Mouse (Mus musculus): Measurements from ENCODE around the gene Rnf13. TPM values are rescaled to one million over a fixed set of nuclear protein-coding genes. Genes with fewer than 3 reads are reported as not detected.

The Rnf13 gene
- total and polyA plus RNA-seq, 2 experiments: 144 to 201 TPM

DNA sequence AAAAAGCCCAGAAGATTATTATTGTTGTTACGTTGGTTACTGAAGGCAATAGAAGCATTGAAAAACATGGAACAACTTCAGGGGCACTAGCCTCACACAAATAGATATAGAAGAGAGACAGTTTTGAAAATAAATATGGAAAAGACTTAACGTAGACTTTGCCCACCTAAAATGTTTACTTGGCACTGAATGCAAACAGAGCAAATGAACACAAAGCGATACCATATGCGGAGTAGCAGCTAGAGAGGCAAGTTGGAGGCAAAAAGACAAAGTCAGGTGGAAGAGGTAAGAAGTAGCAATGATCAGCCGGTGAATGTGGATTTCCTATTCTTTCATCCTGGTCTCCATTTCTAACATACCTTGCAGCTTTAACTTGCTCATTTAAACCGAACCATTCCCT is 21.7 kb upstream of the Rnf13 start:
- Histone ChIP-seq H3K4me1 (ENCODE audit: control insufficient read depth, insufficient read depth, low read length) (peaks cover 3% of the 10 kb centered on the region; the same call in 1 of the 2 replicates), H3K36me3 (ENCODE audit: control insufficient read depth, insufficient read depth, low read length) (no peaks in the 10 kb centered on the region), H3K27me3 (ENCODE audit: control insufficient read depth, insufficient read depth, low read length) (no peaks in the 10 kb centered on the region), H3K9ac (ENCODE audit: low read depth, low read length) (no peak overlapping the region), H3K4me3 (ENCODE audit: insufficient read depth, low read depth, low read length) (no peak overlapping the region), H3K27ac (replicated peaks; ENCODE audit: insufficient read depth, low read depth, low read length) (no peak overlapping the region), H3K79me2 (ENCODE audit: control insufficient read depth, insufficient read depth, low read length) (no peaks in the 10 kb centered on the region)
- DNase-seq (ENCODE audit: extremely low read depth, low read depth, low spot score): peak; percentile 54
- TF ChIP-seq CTCF (IDR thresholded peaks at IDR 0.05; ENCODE audit: low read depth, low read length): no peak
- TF ChIP-seq POLR2A (IDR thresholded peaks at IDR 0.05; ENCODE audit: extremely low read depth, insufficient read depth, low read length): no peak
- WGBS: 47% methylated on average over 6 of the region's 6 CpGs

DNA sequence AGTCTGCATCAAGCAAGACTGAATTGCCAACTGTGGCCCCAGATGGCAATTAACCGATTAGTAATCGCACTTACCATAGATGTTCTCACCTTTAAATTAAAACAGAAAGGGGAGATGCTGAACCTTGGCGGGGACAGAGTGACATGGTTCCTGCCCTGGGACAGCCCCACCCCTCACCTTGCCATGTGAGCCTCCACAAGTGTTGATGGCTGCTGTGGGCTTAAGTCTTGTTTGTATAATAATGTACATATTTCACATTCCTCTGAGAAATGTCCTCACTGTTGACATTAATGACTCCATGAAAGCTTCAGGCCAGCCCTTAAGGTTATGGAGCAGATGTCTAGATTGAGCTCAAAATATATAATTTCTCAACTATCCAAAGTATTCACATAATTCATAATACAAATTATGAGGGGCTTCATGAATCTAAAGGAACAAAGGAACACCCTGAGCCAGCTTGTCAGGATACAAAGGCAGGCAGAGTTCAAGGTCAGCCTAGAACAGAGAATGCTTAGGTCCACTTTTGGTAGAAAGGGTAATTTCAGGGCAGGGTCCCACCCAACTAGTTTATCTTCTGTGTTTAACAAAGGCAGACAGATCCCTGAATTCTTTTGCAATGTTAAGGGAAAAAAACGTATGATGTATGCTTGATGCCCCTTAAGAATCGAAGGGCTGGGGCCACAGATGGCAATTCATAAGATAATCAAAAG is 3.5 kb upstream of the Rnf13 start:
- no peak for DNase-seq (ENCODE audit: extremely low read depth, low read depth, low spot score)
- H3K27me3 ChIP-seq (ENCODE audit: control insufficient read depth, insufficient read depth, low read length): no peaks in the 10 kb centered on the region
- no peak overlapping the region for H3K4me3 ChIP-seq (ENCODE audit: insufficient read depth, low read depth, low read length)
- H3K9ac ChIP-seq (ENCODE audit: low read depth, low read length): no peak overlapping the region
- H3K79me2 ChIP-seq (ENCODE audit: control insufficient read depth, insufficient read depth, low read length): peaks cover under 1% of the 10 kb centered on the region; the same call in 1 of the 2 replicates
- H3K4me1 ChIP-seq (ENCODE audit: control insufficient read depth, insufficient read depth, low read length): peaks cover 3% of the 10 kb centered on the region; the same call in 1 of the 2 replicates
- H3K27ac ChIP-seq (replicated peaks; ENCODE audit: insufficient read depth, low read depth, low read length): no peak overlapping the region
- WGBS: 92% methylated on average over 5 of the region's 5 CpGs
- TF ChIP-seq POLR2A (IDR thresholded peaks at IDR 0.05; ENCODE audit: extremely low read depth, insufficient read depth, low read length) (no peak), CTCF (IDR thresholded peaks at IDR 0.05; ENCODE audit: low read depth, low read length) (no peak)
- H3K36me3 ChIP-seq (ENCODE audit: control insufficient read depth, insufficient read depth, low read length): no peaks in the 10 kb centered on the region

DNA sequence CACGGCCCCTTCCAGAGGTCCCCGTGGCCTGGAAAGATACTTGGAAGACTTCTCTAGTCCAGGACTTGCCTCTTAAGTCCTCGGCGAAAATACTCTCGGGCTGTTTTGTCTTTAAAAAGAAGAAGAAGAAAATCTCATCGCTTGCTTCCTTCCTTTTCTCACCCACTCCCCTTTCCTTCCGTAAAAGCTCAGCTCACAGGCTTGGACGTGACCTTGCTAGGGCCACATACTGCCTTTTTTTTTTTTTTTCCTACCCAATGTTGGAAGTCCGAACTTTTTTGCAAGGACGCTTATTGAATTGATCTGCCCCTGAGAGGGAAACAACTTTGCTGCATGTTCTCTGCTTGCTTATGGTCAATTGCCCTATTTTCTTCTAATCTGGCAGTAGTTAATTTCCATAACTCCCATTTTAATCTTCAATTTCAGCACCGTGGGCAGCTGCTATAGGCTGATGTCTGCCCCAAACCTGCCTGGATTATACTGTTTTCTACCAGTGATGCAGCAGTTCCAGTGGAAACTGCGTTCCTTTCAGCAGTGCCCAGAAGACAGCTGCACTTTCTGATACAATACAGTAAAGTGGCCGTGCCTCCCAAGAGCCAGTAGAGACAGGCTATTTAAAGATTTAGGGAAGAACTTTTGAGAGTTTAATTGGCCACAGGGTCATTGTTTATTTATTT is 695 bp downstream of the Rnf13 start:
- Histone ChIP-seq H3K4me1 (ENCODE audit: control insufficient read depth, insufficient read depth, low read length) (peaks cover 9% of the 10 kb centered on the region; the same call in 1 of the 2 replicates), H3K27ac (replicated peaks; ENCODE audit: insufficient read depth, low read depth, low read length) (peak overlapping the region; percentile 99), H3K4me3 (ENCODE audit: insufficient read depth, low read depth, low read length) (peak overlapping the region; percentile 93), H3K36me3 (ENCODE audit: control insufficient read depth, insufficient read depth, low read length) (no peaks in the 10 kb centered on the region), H3K27me3 (ENCODE audit: control insufficient read depth, insufficient read depth, low read length) (no peaks in the 10 kb centered on the region), H3K79me2 (ENCODE audit: control insufficient read depth, insufficient read depth, low read length) (peaks cover 2% of the 10 kb centered on the region; the same call in 1 of the 2 replicates), H3K9ac (ENCODE audit: low read depth, low read length) (peak overlapping the region; percentile 95)
- WGBS: under 1% methylated on average over 13 of the region's 13 CpGs
- TF ChIP-seq POLR2A (IDR thresholded peaks at IDR 0.05; ENCODE audit: extremely low read depth, insufficient read depth, low read length) (no peak), CTCF (IDR thresholded peaks at IDR 0.05; ENCODE audit: low read depth, low read length) (no peak)
- peak; percentile 63 for DNase-seq (ENCODE audit: extremely low read depth, low read depth, low spot score)

DNA sequence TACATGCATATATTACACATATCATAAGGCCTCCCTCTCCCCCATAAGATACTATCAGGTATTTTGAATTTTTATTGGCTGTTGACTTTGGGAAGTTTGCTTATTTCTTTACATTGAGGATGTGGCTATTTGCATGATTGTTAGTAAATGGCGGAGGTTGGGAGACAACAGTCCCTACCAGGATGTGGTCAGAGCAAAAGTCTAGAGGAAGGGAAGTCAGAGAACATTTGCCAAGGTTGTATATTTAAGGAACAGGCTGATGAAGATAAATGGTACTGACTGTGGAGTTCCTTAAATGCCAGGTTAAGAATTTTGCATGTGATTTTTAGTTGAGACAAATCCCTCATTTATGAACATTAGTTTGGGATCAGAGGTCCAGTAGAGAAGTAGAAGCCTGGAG is 4.0 kb downstream of the Rnf13 start:
- 78% methylated on average over 1 of the region's 1 CpGs for WGBS
- Histone ChIP-seq H3K4me3 (ENCODE audit: insufficient read depth, low read depth, low read length) (no peak overlapping the region), H3K9ac (ENCODE audit: low read depth, low read length) (no peak overlapping the region), H3K4me1 (ENCODE audit: control insufficient read depth, insufficient read depth, low read length) (peaks cover 13% of the 10 kb centered on the region; the same call in 1 of the 2 replicates), H3K27ac (replicated peaks; ENCODE audit: insufficient read depth, low read depth, low read length) (no peak overlapping the region), H3K27me3 (ENCODE audit: control insufficient read depth, insufficient read depth, low read length) (no peaks in the 10 kb centered on the region), H3K36me3 (ENCODE audit: control insufficient read depth, insufficient read depth, low read length) (no peaks in the 10 kb centered on the region), H3K79me2 (ENCODE audit: control insufficient read depth, insufficient read depth, low read length) (peaks cover 16% of the 10 kb centered on the region)
- DNase-seq (ENCODE audit: extremely low read depth, low read depth, low spot score): no peak
- TF ChIP-seq POLR2A (IDR thresholded peaks at IDR 0.05; ENCODE audit: extremely low read depth, insufficient read depth, low read length): no peak
- no peak for TF ChIP-seq CTCF (IDR thresholded peaks at IDR 0.05; ENCODE audit: low read depth, low read length)

DNA sequence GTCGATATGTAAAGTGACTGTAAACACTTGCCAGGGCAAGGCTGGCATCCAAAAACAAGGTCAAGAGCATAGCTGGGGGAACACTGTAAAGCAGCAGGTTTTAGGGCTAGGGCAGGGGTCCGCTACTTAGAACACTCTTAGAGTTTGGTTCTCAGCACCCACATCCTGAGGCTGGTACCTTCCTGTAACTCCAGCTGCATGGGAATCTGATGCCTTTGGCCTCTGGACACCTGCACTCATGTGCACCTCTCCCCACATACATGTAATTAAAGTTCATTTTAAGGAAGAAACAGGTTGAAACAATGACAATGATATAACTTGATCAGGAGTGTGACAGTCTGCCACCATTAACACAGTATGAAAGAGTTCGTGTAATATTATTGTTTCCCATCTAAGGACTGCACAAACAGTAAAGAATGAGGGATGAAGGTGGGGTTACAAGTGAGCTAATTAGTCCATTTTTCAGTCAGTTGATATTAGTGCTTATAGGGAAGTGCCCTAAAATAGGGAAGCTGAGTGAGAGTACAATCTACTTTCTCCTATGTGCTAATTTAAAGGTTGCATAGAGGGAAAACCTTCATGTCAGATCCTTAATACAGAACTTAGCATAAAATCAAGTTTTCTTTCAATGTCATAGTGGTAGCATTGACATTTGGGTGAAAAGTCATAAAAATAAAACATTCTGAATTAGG is 12.9 kb downstream of the Rnf13 start:
- no peak for TF ChIP-seq CTCF (IDR thresholded peaks at IDR 0.05; ENCODE audit: low read depth, low read length)
- no peak for TF ChIP-seq POLR2A (IDR thresholded peaks at IDR 0.05; ENCODE audit: extremely low read depth, insufficient read depth, low read length)
- H3K36me3 ChIP-seq (ENCODE audit: control insufficient read depth, insufficient read depth, low read length): no peaks in the 10 kb centered on the region; the same call in 1 of the 2 replicates
- H3K4me1 ChIP-seq (ENCODE audit: control insufficient read depth, insufficient read depth, low read length): no peaks in the 10 kb centered on the region
- no peak overlapping the region for H3K27ac ChIP-seq (replicated peaks; ENCODE audit: insufficient read depth, low read depth, low read length)
- H3K9ac ChIP-seq (ENCODE audit: low read depth, low read length): no peak overlapping the region
- peaks cover 21% of the 10 kb centered on the region for H3K79me2 ChIP-seq (ENCODE audit: control insufficient read depth, insufficient read depth, low read length)
- no peak overlapping the region for H3K4me3 ChIP-seq (ENCODE audit: insufficient read depth, low read depth, low read length)
- H3K27me3 ChIP-seq (ENCODE audit: control insufficient read depth, insufficient read depth, low read length): no peaks in the 10 kb centered on the region
- WGBS: 98% methylated on average over 3 of the region's 3 CpGs
- DNase-seq (ENCODE audit: extremely low read depth, low read depth, low spot score): no peak

Data from liver, adult 2 months (tissue).